In the genomic region with DNA sequence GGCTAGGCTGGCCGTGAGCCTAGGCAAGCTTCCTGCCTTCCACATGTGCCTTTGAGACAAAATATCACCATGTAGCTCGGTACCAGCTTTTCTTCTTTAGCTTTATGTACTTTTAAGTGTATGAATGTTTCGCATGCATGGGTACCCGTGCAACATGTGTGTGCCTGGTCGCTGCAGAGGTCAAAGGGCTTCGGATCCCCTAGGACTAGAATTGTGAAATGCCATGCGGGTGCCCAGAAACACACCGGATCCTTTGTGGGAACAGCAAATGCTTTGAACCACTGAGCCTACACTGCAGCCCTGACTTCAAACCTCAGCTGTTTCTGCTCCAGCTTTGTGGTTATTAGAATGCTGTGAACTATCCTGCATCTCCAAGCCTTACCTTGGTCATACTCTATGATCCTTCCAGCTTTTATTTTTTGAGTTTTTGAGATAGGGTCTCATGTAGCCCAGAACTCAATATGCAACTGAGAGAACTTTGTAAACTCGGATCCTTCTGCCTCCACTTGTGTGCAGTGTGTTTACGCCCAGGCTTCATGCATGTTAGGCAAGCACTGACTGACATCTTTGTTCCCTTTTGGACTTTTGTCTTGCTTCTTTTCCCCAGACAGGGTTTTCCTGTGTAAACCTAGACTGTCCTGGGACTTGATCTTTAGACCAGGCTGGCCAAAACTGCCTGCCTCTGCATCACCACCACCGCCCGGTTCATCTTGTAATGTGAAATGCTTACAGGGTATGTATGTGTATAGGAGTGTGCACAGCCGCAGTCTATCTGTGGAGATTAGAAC, we compare ENCODE assay signal across 22 mouse cellular contexts. TPM values are rescaled to one million over a fixed set of nuclear protein-coding genes. Genes with fewer than 3 reads are reported as not detected.
A peak's percentile ranks its signal among the peaks of the same experiment; 100 is the strongest.
DNase-seq lines count a peak whose midpoint lies in the region; ATAC-seq and TF ChIP-seq lines count a peak whose summit lies in the region.
"Had no signal": no experiment of that assay in that cellular context is flagged by ENCODE, and none has a peak within 500 bp of the region (broad histone marks: within the 10 kb centered on the region; RNA-seq: fewer than 3 reads in every experiment).

No protein-coding gene starts in this region.

- no peak overlapping the region for H3K9ac ChIP-seq in kidney, postnatal 0 days (ENCODE audit: low read depth, low read length)
- H3K9ac ChIP-seq: embryonic facial prominence, embryonic 12.5 days; heart, embryonic 13.5 days; hindbrain, embryonic 14.5 days; intestine, embryonic 15.5 days had no signal

- H3K79me2 ChIP-seq in myocyte (ENCODE audit: control insufficient read depth, insufficient read depth), result no peaks in the 10 kb centered on the region

- no peak for TF ChIP-seq POLR2A in myocyte (IDR thresholded peaks at IDR 0.05; ENCODE audit: insufficient read length, low read depth)

- ATAC-seq in kidney, postnatal 0 days (replicated peaks; ENCODE audit: low FRiP score, low read depth), result no peak
- ATAC-seq: forebrain, embryonic 14.5 days; intestine, embryonic 15.5 days had no signal

- no peaks in the 10 kb centered on the region for H3K9me3 ChIP-seq in kidney, postnatal 0 days (replicated peaks; ENCODE audit: low read length)
- H3K9me3 ChIP-seq: embryonic facial prominence, embryonic 12.5 days; heart, embryonic 13.5 days; intestine, embryonic 15.5 days had no signal

- TF ChIP-seq CTCF in kidney, postnatal 0 days (IDR thresholded peaks at IDR 0.05; ENCODE audit: low read depth), result no peak

- peak; percentile 27 for DNase-seq in adrenal gland, adult 2 months
- no peak for DNase-seq in adrenal gland, adult 8-10 months
- DNase-seq in kidney, postnatal 0 days (ENCODE audit: low spot score), result no peak
- DNase-seq in kidney, postnatal 10 days, result no peak
- peak; percentile 32 for DNase-seq in adipocyte (ENCODE audit: low spot score)
- no peak for DNase-seq in right cerebral cortex, postnatal 36 days (ENCODE audit: low spot score in 2 of 2)
- DNase-seq in cerebellum, postnatal 10 days, result no peak
- DNase-seq: cerebellum, adult 11 months; gastrocnemius, postnatal 14 days; heart, adult 18-20 months; kidney, postnatal 14 days; lung, adult 18-20 months; lung, postnatal 36 days had no signal

- H3K4me1 ChIP-seq in kidney, postnatal 0 days (replicated peaks; ENCODE audit: insufficient read depth, low read length), result no peaks in the 10 kb centered on the region
- H3K4me1 ChIP-seq: embryonic facial prominence, embryonic 12.5 days; heart, embryonic 13.5 days; intestine, embryonic 15.5 days had no signal

- H3K36me3 ChIP-seq in kidney, postnatal 0 days (ENCODE audit: insufficient read depth, low read length), result peaks cover 23% of the 10 kb centered on the region
- H3K36me3 ChIP-seq in myocyte (ENCODE audit: control insufficient read depth, insufficient read depth), result peaks cover 39% of the 10 kb centered on the region

- H3K4me2 ChIP-seq in kidney, postnatal 0 days (ENCODE audit: low read length), result no peak overlapping the region
- H3K4me2 ChIP-seq in myocyte (ENCODE audit: low read depth), result no peak overlapping the region
- H3K4me2 ChIP-seq: embryonic facial prominence, embryonic 12.5 days; heart, embryonic 13.5 days; hindbrain, embryonic 14.5 days; intestine, embryonic 15.5 days had no signal

- H3K4me3 ChIP-seq in kidney, postnatal 0 days (replicated peaks; ENCODE audit: low read depth, low read length), result no peak overlapping the region
- no peak overlapping the region for H3K4me3 ChIP-seq in myocyte
- H3K4me3 ChIP-seq: embryonic facial prominence, embryonic 12.5 days; erythroblast, embryonic 14.5 days; heart, embryonic 13.5 days; intestine, embryonic 15.5 days; layer of hippocampus, adult 2 months had no signal

- no peak overlapping the region for H3ac ChIP-seq in myocyte (ENCODE audit: control insufficient read depth, insufficient read length)

- H3K27ac ChIP-seq in kidney, postnatal 0 days, result peak overlapping the region; percentile 36; the same call in 1 of the 2 replicates
- H3K27ac ChIP-seq: embryonic facial prominence, embryonic 12.5 days; heart, embryonic 13.5 days; hindbrain, embryonic 14.5 days; intestine, embryonic 15.5 days; layer of hippocampus, adult 2 months; stomach, postnatal 0 days had no signal

- H3K27me3 ChIP-seq in kidney, postnatal 0 days (ENCODE audit: insufficient read depth, low read length), result no peaks in the 10 kb centered on the region
- H3K27me3 ChIP-seq in myocyte (ENCODE audit: control insufficient read depth, insufficient read depth, insufficient read length), result no peaks in the 10 kb centered on the region
- H3K27me3 ChIP-seq: embryonic facial prominence, embryonic 12.5 days; heart, embryonic 13.5 days; intestine, embryonic 15.5 days had no signal

- WGBS in kidney, postnatal 0 days, result 86% methylated on average over 13 of the region's 13 CpGs

TF ChIP-seq in myocyte, 11 proteins besides CTCF, POLR2A, EP300 and RAD21:
- TF ChIP-seq TCF3 (IDR thresholded peaks at IDR 0.05; ENCODE audit: insufficient read length, low read depth) (no peak), POLR2AphosphoS2 (IDR thresholded peaks at IDR 0.05; ENCODE audit: insufficient read length, low read depth) (peak; percentile 30)

RNA-seq across cellular contexts. Expression of a gene that starts 5.4 kb away (rescaled TPM):
- total RNA-seq in adrenal gland, adult 2 months (2021), result 1 to 10 TPM; 2.3 to 4.4 TPM
- 32.2 and 38.7 TPM in 2 replicates for polyA plus RNA-seq in adrenal gland, adult 2 months (2012; rRNA removed)
- 1 to 10 TPM; 2.2 to 5.7 (median 3.5) TPM for total RNA-seq in adrenal gland, adult 8-10 months (2022)
- 5.3 and 6.4 TPM in 2 replicates for polyA plus RNA-seq in kidney, postnatal 0 days (2015; fragmentation: Nextera tagmentation; extraction: Ambion mirVana)
- 1.3 TPM for polyA plus RNA-seq in myocyte (2012; fragmentation: generic; extraction: Trizol)

RNA-seq across cellular contexts. Expression of a gene that starts 38.8 kb away (rescaled TPM):
- total RNA-seq in adrenal gland, adult 2 months (2021), result 10 to 100 TPM; 15.7 to 22.1 TPM
- polyA plus RNA-seq in adrenal gland, adult 2 months (2012; rRNA removed), result 11.2 and 12.8 TPM in 2 replicates
- total RNA-seq in adrenal gland, adult 8-10 months (2022), result 10 to 100 TPM; 23.0 to 28.4 (median 24.5) TPM
- polyA plus RNA-seq in kidney, postnatal 0 days (2015; fragmentation: Nextera tagmentation; extraction: Ambion mirVana), result 13.5 and 16.5 TPM in 2 replicates
- polyA plus RNA-seq in myocyte (2012; fragmentation: generic; extraction: Trizol), result 20.0 TPM

RNA-seq across cellular contexts. Expression of a gene that starts 42.4 kb away (rescaled TPM):
- 10 to 100 TPM; 62.9 to 87.9 TPM for total RNA-seq in adrenal gland, adult 2 months (2021)
- 54.0 and 60.6 TPM in 2 replicates for polyA plus RNA-seq in adrenal gland, adult 2 months (2012; rRNA removed)
- 100 to 1,000 TPM in 2 of 4 experiments, 10 to 100 TPM in 2; 66.3 to 109 (median 89.1) TPM for total RNA-seq in adrenal gland, adult 8-10 months (2022)
- 26.5 TPM in 2 replicates for polyA plus RNA-seq in kidney, postnatal 0 days (2015; fragmentation: Nextera tagmentation; extraction: Ambion mirVana)
- 45.9 TPM for polyA plus RNA-seq in myocyte (2012; fragmentation: generic; extraction: Trizol)

RNA-seq across cellular contexts. Expression of a gene that starts 42.8 kb away (rescaled TPM):
- total RNA-seq in adrenal gland, adult 2 months (2021), result 10 to 100 TPM; 57.1 to 73.0 TPM
- polyA plus RNA-seq in adrenal gland, adult 2 months (2012; rRNA removed), result 20.8 and 24.9 TPM in 2 replicates
- total RNA-seq in adrenal gland, adult 8-10 months (2022), result 10 to 100 TPM; 53.4 to 70.2 (median 60.6) TPM
- 33.9 and 39.7 TPM in 2 replicates for polyA plus RNA-seq in kidney, postnatal 0 days (2015; fragmentation: Nextera tagmentation; extraction: Ambion mirVana)
- 96.6 TPM for polyA plus RNA-seq in myocyte (2012; fragmentation: generic; extraction: Trizol)

Comparison
In these comparisons a context has a peak if more than half of its experiments do, and no peak if none do; other contexts are left out.
1. DNase-seq: peak in adrenal gland, adult 2 months (single experiment) and adipocyte (single experiment); none in adrenal gland, adult 8-10 months (single experiment), kidney, postnatal 0 days (single experiment), kidney, postnatal 10 days (single experiment), right cerebral cortex, postnatal 36 days (0 of 2) and cerebellum, postnatal 10 days (0 of 2).